In the genomic region with DNA sequence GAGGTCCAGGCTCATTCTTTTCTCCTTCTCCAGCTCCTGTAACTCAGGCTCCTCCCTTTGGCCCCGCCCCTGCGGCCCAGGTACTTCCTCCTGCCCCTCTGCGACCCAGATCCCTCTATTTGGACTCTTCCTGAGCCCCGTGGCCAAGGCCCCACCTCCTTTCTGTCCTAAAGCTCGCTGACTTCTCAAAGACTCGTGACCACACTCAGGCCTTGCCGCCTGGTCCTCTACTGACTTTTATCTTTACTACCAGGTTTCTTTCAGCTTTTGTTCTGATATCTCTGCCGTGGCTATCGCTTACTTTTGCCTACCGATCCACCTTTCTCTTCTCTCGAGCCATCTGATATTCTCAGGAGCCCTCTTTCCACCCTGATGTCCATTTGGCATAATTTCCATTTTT, we compare ENCODE assay signal across 11 mouse cellular contexts. TPM values are rescaled to one million over a fixed set of nuclear protein-coding genes. Genes with fewer than 3 reads are reported as not detected.
A peak's percentile ranks its signal among the peaks of the same experiment; 100 is the strongest.
DNase-seq lines count a peak whose midpoint lies in the region; ATAC-seq and TF ChIP-seq lines count a peak whose summit lies in the region.
"Had no signal": no experiment of that assay in that cellular context is flagged by ENCODE, and none has a peak within 500 bp of the region (broad histone marks: within the 10 kb centered on the region; RNA-seq: fewer than 3 reads in every experiment).

No protein-coding gene starts in this region.

- peak overlapping the region; percentile 3; the same call in 1 of the 2 replicates for H3K4me3 ChIP-seq in heart, embryonic 13.5 days
- no peak overlapping the region for H3K4me3 ChIP-seq in heart, adult 2 months
- H3K4me3 ChIP-seq in midbrain, embryonic 13.5 days (replicated peaks) = peak overlapping the region; percentile 8; the same call in 1 of the 2 replicates
- H3K4me3 ChIP-seq in midbrain, embryonic 16.5 days (ENCODE audit: low read depth, low read length) = no peak overlapping the region
- H3K4me3 ChIP-seq in stomach, embryonic 16.5 days (replicated peaks; ENCODE audit: low read length) = no peak overlapping the region; the same call in 1 of the 2 replicates

- no peak for TF ChIP-seq POLR2A in heart, adult 2 months (IDR thresholded peaks at IDR 0.05; ENCODE audit: insufficient read depth, low read depth, low read length)

- peak overlapping the region; percentile 14 for H3K4me2 ChIP-seq in heart, embryonic 13.5 days
- H3K4me2 ChIP-seq in midbrain, embryonic 13.5 days (replicated peaks) = peak overlapping the region; percentile 23; the same call in 1 of the 2 replicates
- H3K4me2 ChIP-seq in midbrain, embryonic 16.5 days (ENCODE audit: low read length) = no peak overlapping the region
- peak overlapping the region; percentile 47 for H3K4me2 ChIP-seq in stomach, embryonic 16.5 days (ENCODE audit: low read depth, low read length)

- ATAC-seq in heart, embryonic 13.5 days (ENCODE audit: extremely low read depth, insufficient number of reproducible peaks, low FRiP score, low TSS enrichment) = no peak
- ATAC-seq in midbrain, embryonic 13.5 days = no peak
- ATAC-seq in midbrain, embryonic 16.5 days = no peak
- peak; percentile 48 for ATAC-seq in granulocyte monocyte progenitor cell, adult 5-6 weeks (replicated peaks; ENCODE audit: poor library complexity, severe bottlenecking)
- ATAC-seq in stomach, embryonic 16.5 days (ENCODE audit: insufficient read depth, low FRiP score) = no peak

- no peak for TF ChIP-seq CTCF in heart, adult 2 months (IDR thresholded peaks at IDR 0.05)

- H3K9ac ChIP-seq in heart, embryonic 13.5 days = no peak overlapping the region
- H3K9ac ChIP-seq in heart, adult 2 months (ENCODE audit: low read depth, low read length) = no peak overlapping the region
- 0 out of 2 replicates have a peak overlapping the region, but pooled peaks have one; percentile 23 for H3K9ac ChIP-seq in midbrain, embryonic 13.5 days (replicated peaks)
- no peak overlapping the region for H3K9ac ChIP-seq in midbrain, embryonic 16.5 days (ENCODE audit: low read depth, low read length)
- no peak overlapping the region for H3K9ac ChIP-seq in stomach, embryonic 16.5 days (ENCODE audit: low read length)

- 12% methylated on average over 11 of the region's 11 CpGs for WGBS in heart, embryonic 13.5 days
- WGBS in heart, adult 2 months = 24% methylated on average over 11 of the region's 11 CpGs
- WGBS in midbrain, embryonic 13.5 days = 13% methylated on average over 11 of the region's 11 CpGs
- WGBS in midbrain, embryonic 16.5 days = 23% methylated on average over 11 of the region's 11 CpGs
- 18% methylated on average over 11 of the region's 11 CpGs for WGBS in stomach, embryonic 16.5 days

- no peak overlapping the region for H3K27ac ChIP-seq in heart, embryonic 13.5 days (replicated peaks)
- H3K27ac ChIP-seq in heart, adult 2 months = no peak overlapping the region
- H3K27ac ChIP-seq in midbrain, embryonic 13.5 days = no peak overlapping the region
- no peak overlapping the region for H3K27ac ChIP-seq in midbrain, embryonic 16.5 days (ENCODE audit: low read length)
- no peak overlapping the region for H3K27ac ChIP-seq in stomach, embryonic 16.5 days (ENCODE audit: low read length)

- intact Hi-C loops in heart, adult 2 months (cut with DNase I) = no loop called here

- no peaks in the 10 kb centered on the region for H3K36me3 ChIP-seq in heart, embryonic 13.5 days
- H3K36me3 ChIP-seq in heart, adult 2 months (ENCODE audit: control insufficient read depth, insufficient read depth, low read length) = no peaks in the 10 kb centered on the region
- 0 out of 2 replicates have a peak, but pooled peaks cover 5% of the 10 kb centered on the region for H3K36me3 ChIP-seq in midbrain, embryonic 13.5 days
- peaks cover 29% of the 10 kb centered on the region for H3K36me3 ChIP-seq in midbrain, embryonic 16.5 days (ENCODE audit: control insufficient read depth, insufficient read depth, low read length)
- no peaks in the 10 kb centered on the region for H3K36me3 ChIP-seq in stomach, embryonic 16.5 days (ENCODE audit: control insufficient read depth, insufficient read depth, low read length)

- no peaks in the 10 kb centered on the region for H3K79me2 ChIP-seq in heart, adult 2 months (replicated peaks; ENCODE audit: control insufficient read depth, insufficient read depth, low read length)

- no peak for TF ChIP-seq EP300 in heart, adult 2 months (IDR thresholded peaks at IDR 0.05; ENCODE audit: insufficient read depth, low read depth, low read length)

- H3K4me1 ChIP-seq in heart, embryonic 13.5 days = peaks cover 26% of the 10 kb centered on the region
- no peaks in the 10 kb centered on the region for H3K4me1 ChIP-seq in heart, adult 2 months (ENCODE audit: control insufficient read depth, insufficient read depth, low read length)
- H3K4me1 ChIP-seq in midbrain, embryonic 13.5 days (replicated peaks) = peaks cover 11% of the 10 kb centered on the region
- no peaks in the 10 kb centered on the region for H3K4me1 ChIP-seq in midbrain, embryonic 16.5 days (ENCODE audit: control insufficient read depth, insufficient read depth, low read length)
- peaks cover 17% of the 10 kb centered on the region for H3K4me1 ChIP-seq in stomach, embryonic 16.5 days (ENCODE audit: control insufficient read depth, insufficient read depth, low read length)

- peaks cover 100% of the 10 kb centered on the region for H3K27me3 ChIP-seq in heart, embryonic 13.5 days (replicated peaks)
- peaks cover 31% of the 10 kb centered on the region for H3K27me3 ChIP-seq in heart, adult 2 months (ENCODE audit: control insufficient read depth, insufficient read depth, low read length)
- peaks cover 100% of the 10 kb centered on the region for H3K27me3 ChIP-seq in midbrain, embryonic 13.5 days
- H3K27me3 ChIP-seq in midbrain, embryonic 16.5 days (ENCODE audit: control insufficient read depth, insufficient read depth, low read depth, low read length) = peaks cover 95% of the 10 kb centered on the region
- peaks cover 92% of the 10 kb centered on the region for H3K27me3 ChIP-seq in stomach, embryonic 16.5 days (ENCODE audit: control insufficient read depth, insufficient read depth, low read length)

- H3K9me3 ChIP-seq in heart, embryonic 13.5 days = peaks cover 5% of the 10 kb centered on the region; the same call in 1 of the 2 replicates
- H3K9me3 ChIP-seq in midbrain, embryonic 13.5 days = peaks cover 8% of the 10 kb centered on the region
- H3K9me3 ChIP-seq in midbrain, embryonic 16.5 days (replicated peaks; ENCODE audit: control insufficient read depth, low read length, poor library complexity, severe bottlenecking) = no peaks in the 10 kb centered on the region; the same call in 1 of the 2 replicates
- 0 out of 2 replicates have a peak, but pooled peaks cover 4% of the 10 kb centered on the region for H3K9me3 ChIP-seq in stomach, embryonic 16.5 days (replicated peaks; ENCODE audit: control insufficient read depth, low read length)

- no peak for DNase-seq in heart, adult 2 months
- DNase-seq in right cerebral cortex, adult 18-20 months = no peak
- DNase-seq in heart, adult 8-10 months (ENCODE audit: low spot score) = no peak
- DNase-seq: heart, adult 11 months had no signal

RNA-seq across cellular contexts. Expression of gene Gm20479, which starts 10.8 kb away (rescaled TPM):
- 0.83 and 0.90 TPM in 2 replicates for polyA plus RNA-seq in heart, embryonic 13.5 days (2015; fragmentation: Nextera tagmentation; extraction: Ambion mirVana)
- total RNA-seq in heart, adult 2 months (2021) = under 1 TPM in 1 of 2 experiments, not detected in 1; 0.52 TPM
- polyA plus RNA-seq in heart, adult 2 months (2012; rRNA removed) = not detected in 2 replicates
- polyA plus RNA-seq in midbrain, embryonic 13.5 days (2015; fragmentation: Nextera tagmentation; extraction: Ambion mirVana) = 0.53 TPM in 1 of 2 replicates, not detected in the other
- polyA plus RNA-seq in midbrain, embryonic 16.5 days (2015; fragmentation: Nextera tagmentation; extraction: Ambion mirVana) = not detected in 2 replicates
- total RNA-seq in granulocyte monocyte progenitor cell, adult 5-6 weeks (2014; fragmentation: Nextera tagmentation) = not detected in 2 replicates
- total RNA-seq in granulocyte monocyte progenitor cell, adult 5-6 weeks (2017) = 1.5 TPM in 1 of 2 replicates, not detected in the other
- 3.0 TPM in 1 of 2 replicates, not detected in the other for polyA plus RNA-seq in stomach, embryonic 16.5 days (2015; fragmentation: Nextera tagmentation; extraction: Ambion mirVana)
- total RNA-seq in heart, adult 8-10 months (2022) = not detected
- total RNA-seq: layer of hippocampus, adult 8-10 months; monocyte, adult 5-6 weeks had no signal

RNA-seq across cellular contexts. Expression of gene Shkbp1, which starts 12.2 kb away (rescaled TPM):
- 28.8 and 32.2 TPM in 2 replicates for polyA plus RNA-seq in heart, embryonic 13.5 days (2015; fragmentation: Nextera tagmentation; extraction: Ambion mirVana)
- total RNA-seq in heart, adult 2 months (2021) = 1 to 10 TPM; 4.6 to 7.1 TPM
- 17.3 and 20.2 TPM in 2 replicates for polyA plus RNA-seq in heart, adult 2 months (2012; rRNA removed)
- 67.2 and 84.3 TPM in 2 replicates for polyA plus RNA-seq in midbrain, embryonic 13.5 days (2015; fragmentation: Nextera tagmentation; extraction: Ambion mirVana)
- polyA plus RNA-seq in midbrain, embryonic 16.5 days (2015; fragmentation: Nextera tagmentation; extraction: Ambion mirVana) = 47.4 and 55.1 TPM in 2 replicates
- total RNA-seq in granulocyte monocyte progenitor cell, adult 5-6 weeks (2014; fragmentation: Nextera tagmentation) = 23.6 and 31.1 TPM in 2 replicates
- 13.9 and 18.8 TPM in 2 replicates for total RNA-seq in granulocyte monocyte progenitor cell, adult 5-6 weeks (2017)
- polyA plus RNA-seq in stomach, embryonic 16.5 days (2015; fragmentation: Nextera tagmentation; extraction: Ambion mirVana) = 41.0 and 41.7 TPM in 2 replicates
- total RNA-seq in heart, adult 8-10 months (2022) = 1 to 10 TPM; 4.8 to 8.0 (median 6.0) TPM

RNA-seq across cellular contexts. Expression of gene Ltbp4, which starts 30.5 kb away (rescaled TPM):
- polyA plus RNA-seq in heart, embryonic 13.5 days (2015; fragmentation: Nextera tagmentation; extraction: Ambion mirVana) = 51.3 and 53.3 TPM in 2 replicates
- total RNA-seq in heart, adult 2 months (2021) = 100 to 1,000 TPM; 187 to 221 TPM
- polyA plus RNA-seq in heart, adult 2 months (2012; rRNA removed) = 349 and 374 TPM in 2 replicates
- polyA plus RNA-seq in midbrain, embryonic 13.5 days (2015; fragmentation: Nextera tagmentation; extraction: Ambion mirVana) = 8.0 and 9.1 TPM in 2 replicates
- 14.1 and 14.3 TPM in 2 replicates for polyA plus RNA-seq in midbrain, embryonic 16.5 days (2015; fragmentation: Nextera tagmentation; extraction: Ambion mirVana)
- total RNA-seq in granulocyte monocyte progenitor cell, adult 5-6 weeks (2014; fragmentation: Nextera tagmentation) = not detected in 2 replicates
- total RNA-seq in granulocyte monocyte progenitor cell, adult 5-6 weeks (2017) = not detected in 2 replicates
- 170 and 202 TPM in 2 replicates for polyA plus RNA-seq in stomach, embryonic 16.5 days (2015; fragmentation: Nextera tagmentation; extraction: Ambion mirVana)
- 100 to 1,000 TPM; 166 to 198 (median 187) TPM for total RNA-seq in heart, adult 8-10 months (2022)
- total RNA-seq: monocyte, adult 5-6 weeks had no signal

Comparison
In these comparisons a context has a peak if more than half of its experiments do, and no peak if none do; other contexts are left out.
1. H3K4me3 ChIP-seq: peak in heart, embryonic 13.5 days (single experiment) and midbrain, embryonic 13.5 days (single experiment); none in heart, adult 2 months (single experiment), midbrain, embryonic 16.5 days (single experiment) and stomach, embryonic 16.5 days (single experiment).